Mouse (Mus musculus) lung, adult 2 months (tissue): ENCODE measurements around the gene Zbtb37.

Experiments
- CTCF ChIP-seq: fragments of 200-500 bp; IDR thresholded peaks from 2 replicates; pipeline ENCODE4 v1.5.1; 2011; ENCODE audit warnings: mild to moderate bottlenecking, low read length, control low read depth; ENCODE audit not compliant: insufficient read depth
- POLR2A ChIP-seq: fragments of 200-500 bp; IDR thresholded peaks from 2 replicates; pipeline ENCODE4 v1.6.1; 2011; ENCODE audit warnings: low read depth, mild to moderate bottlenecking, control low read depth, low read length, borderline replicate concordance; ENCODE audit errors: extremely low read depth

DNA sequence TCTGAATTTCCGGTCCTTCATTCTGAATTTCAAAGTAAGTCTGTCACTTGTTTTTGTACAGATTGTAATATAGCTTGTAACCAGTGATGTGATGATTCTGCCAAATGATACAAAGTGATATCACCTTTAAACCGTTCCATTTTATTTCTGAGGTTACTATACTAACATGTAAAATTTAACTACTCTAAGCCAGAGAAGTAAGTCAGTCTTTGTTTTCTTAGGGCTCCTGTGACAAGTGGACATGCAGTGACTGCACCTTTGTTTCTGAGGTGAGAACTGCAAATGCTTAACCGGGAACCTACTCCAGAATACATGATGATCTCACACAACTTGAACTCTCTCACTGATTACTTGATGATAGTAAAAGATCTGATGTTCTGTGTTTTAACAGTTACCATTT is 3.4 kb upstream of the Zbtb37 start:
- no peak for TF ChIP-seq POLR2A
- TF ChIP-seq CTCF, result no peak
